Mouse (Mus musculus): ENCODE results near the gene Siah1a. TPM values are rescaled to one million over a fixed set of nuclear protein-coding genes. Genes with fewer than 3 reads are reported as not detected.

Siah1a gene
- polyA plus RNA-seq, 1 experiment: not detected

- WGBS: 95% methylated on average over 2 of the region's 2 CpGs
- TF ChIP-seq POLR2A (IDR thresholded peaks at IDR 0.05; ENCODE audit: insufficient read depth, low read depth, low read length): no peak
- no peak for TF ChIP-seq CTCF (IDR thresholded peaks at IDR 0.05; ENCODE audit: insufficient read depth, low read depth, low read length)
- Histone ChIP-seq H3K4me1 (ENCODE audit: control insufficient read depth, insufficient read depth, low read length) (0 out of 2 replicates have a peak, but pooled peaks cover 4% of the 10 kb centered on the region), H3K4me3 (ENCODE audit: insufficient read depth, low read depth, low read length) (no peak overlapping the region), H3K27ac (ENCODE audit: insufficient read depth, low read depth, low read length) (no peak overlapping the region)
Observed at GRCm38 (mm10) chr8:86695703-86696102, 50.0 kb downstream of the Siah1a start.

GRCm38 (mm10) chr8:86694011-86694410 is 51.7 kb downstream of the Siah1a start:
- Histone ChIP-seq H3K27ac (ENCODE audit: insufficient read depth, low read depth, low read length) (no peak overlapping the region), H3K4me1 (ENCODE audit: control insufficient read depth, insufficient read depth, low read length) (0 out of 2 replicates have a peak, but pooled peaks cover 2% of the 10 kb centered on the region), H3K4me3 (ENCODE audit: insufficient read depth, low read depth, low read length) (no peak overlapping the region)
- TF ChIP-seq POLR2A (IDR thresholded peaks at IDR 0.05; ENCODE audit: insufficient read depth, low read depth, low read length) (no peak), CTCF (IDR thresholded peaks at IDR 0.05; ENCODE audit: insufficient read depth, low read depth, low read length) (no peak)
- 80% methylated on average over 1 of the region's 1 CpGs for WGBS

- H3K4me3 ChIP-seq (ENCODE audit: insufficient read depth, low read depth, low read length): no peak overlapping the region
- H3K4me1 ChIP-seq (ENCODE audit: control insufficient read depth, insufficient read depth, low read length): no peaks in the 10 kb centered on the region
- no peak overlapping the region for H3K27ac ChIP-seq (ENCODE audit: insufficient read depth, low read depth, low read length)
- 80% methylated on average over 1 of the region's 1 CpGs for WGBS
- TF ChIP-seq CTCF (IDR thresholded peaks at IDR 0.05; ENCODE audit: insufficient read depth, low read depth, low read length) (no peak), POLR2A (IDR thresholded peaks at IDR 0.05; ENCODE audit: insufficient read depth, low read depth, low read length) (no peak)
Observed at GRCm38 (mm10) chr8:86692107-86692506, 53.6 kb downstream of the Siah1a start.

- WGBS: 85% methylated on average over 3 of the region's 3 CpGs
- Histone ChIP-seq H3K4me1 (ENCODE audit: control insufficient read depth, insufficient read depth, low read length) (0 out of 2 replicates have a peak, but pooled peaks cover 3% of the 10 kb centered on the region), H3K4me3 (ENCODE audit: insufficient read depth, low read depth, low read length) (no peak overlapping the region), H3K27ac (ENCODE audit: insufficient read depth, low read depth, low read length) (no peak overlapping the region; the same call in 1 of the 2 replicates)
- TF ChIP-seq CTCF (IDR thresholded peaks at IDR 0.05; ENCODE audit: insufficient read depth, low read depth, low read length): no peak
- no peak for TF ChIP-seq POLR2A (IDR thresholded peaks at IDR 0.05; ENCODE audit: insufficient read depth, low read depth, low read length)
Observed at GRCm38 (mm10) chr8:86686629-86687028, 59.1 kb downstream of the Siah1a start.

Other genes with a start within 250 kb of the Siah1a start
- not detected in 2 replicates for gene Abcc12, start 165.2 kb downstream of the Siah1a start, polyA plus RNA-seq (2012; ENCODE audit: insufficient read depth, insufficient read length, low replicate concordance, missing spikeins)
- gene Lonp2, start 121.9 kb downstream of the Siah1a start, polyA plus RNA-seq (2012; ENCODE audit: insufficient read depth, insufficient read length, low replicate concordance, missing spikeins): 163 TPM in 1 of 2 replicates, not detected in the other
- not detected in 2 replicates for gene Gm10638, start 235 bp downstream of the Siah1a start, polyA plus RNA-seq (2012; ENCODE audit: insufficient read depth, insufficient read length, low replicate concordance, missing spikeins)
- gene N4bp1, start 139.3 kb upstream of the Siah1a start, polyA plus RNA-seq (2012; ENCODE audit: insufficient read depth, insufficient read length, low replicate concordance, missing spikeins): 94.2 TPM in 1 of 2 replicates, not detected in the other